Mouse (Mus musculus) adrenal gland, postnatal 4 days (tissue): ENCODE measurements around the gene Stx8. TPM values are rescaled to one million over a fixed set of nuclear protein-coding genes. Genes with fewer than 3 reads are reported as not detected.

ENCODE experiments used
- DNase-seq, 2 experiments: peaks; one replicate each; pipeline ENCODE4 v3.0.0; 2021 to 2022; ENCODE audit warnings: low spot score in 2 of 2, mixed read lengths in 2 of 2
- total RNA-seq, 2 experiments: library from RNA; stranded (reverse); gene quantifications; 2 replicates each; pipeline ENCODE4 v1.2.3; 2021

Gene Stx8
- total RNA-seq, 2 experiments from 2014 or later: 32.1 to 33.7 TPM

GRCm38 (mm10) chr11:68033331-68033926 lies 67.4 kb downstream of the Stx8 start:
- DNase-seq: no peak

GRCm38 (mm10) chr11:68034422-68034821 lies 68.4 kb downstream of the Stx8 start:
- no peak for DNase-seq

- DNase-seq: no peak
Observed at GRCm38 (mm10) chr11:68035303-68035891, 69.4 kb downstream of the Stx8 start.

- no peak for DNase-seq
Observed at GRCm38 (mm10) chr11:68036133-68036959, 70.4 kb downstream of the Stx8 start.

DNA sequence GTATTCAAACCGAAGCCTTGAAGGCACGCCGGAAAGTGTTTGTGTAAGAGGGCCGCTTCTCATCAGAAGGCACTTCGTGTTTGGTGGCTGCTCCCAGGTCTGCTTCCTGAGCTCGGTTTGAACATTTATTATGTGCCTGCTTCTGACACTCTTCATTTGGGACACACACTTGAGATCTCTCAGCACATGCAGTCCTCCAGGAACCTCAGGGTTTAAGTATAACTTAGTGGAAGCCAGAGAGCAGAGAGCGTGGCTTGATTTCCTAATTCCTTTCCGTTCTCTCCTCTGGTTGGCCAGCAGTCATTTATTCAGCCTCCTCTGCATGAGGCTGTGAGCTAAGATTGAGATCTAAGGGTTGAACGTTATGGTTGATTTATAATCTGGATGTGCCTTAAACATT lies 71.1 kb downstream of the Stx8 start:
- no peak for DNase-seq

- DNase-seq: no peak
Observed at GRCm38 (mm10) chr11:68038101-68038500, 72.1 kb downstream of the Stx8 start.

DNA sequence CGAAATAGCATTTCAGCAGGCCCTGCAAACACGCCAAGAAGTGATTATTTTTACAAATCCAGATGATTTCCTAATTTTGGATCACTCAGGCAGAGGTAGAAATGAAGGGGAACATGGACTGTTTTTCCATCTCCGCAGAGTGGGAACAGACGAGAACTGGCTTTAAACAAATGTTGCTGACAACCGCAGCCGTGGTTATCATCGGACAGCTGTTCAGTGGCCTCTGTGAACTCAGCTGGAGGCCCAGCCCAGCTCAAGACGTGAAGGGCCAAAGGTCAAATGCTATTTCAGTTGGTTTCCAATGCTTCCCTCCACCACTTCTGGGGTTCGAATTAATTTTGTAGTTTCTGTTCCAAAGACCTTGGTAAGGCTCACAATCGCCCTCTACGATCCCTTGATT lies 78.2 kb downstream of the Stx8 start:
- DNase-seq: no peak

- DNase-seq: no peak
Observed at GRCm38 (mm10) chr11:68046916-68047315, 80.9 kb downstream of the Stx8 start.

- DNase-seq: no peak
Observed at GRCm38 (mm10) chr11:68049261-68050165, 83.5 kb downstream of the Stx8 start.

DNA sequence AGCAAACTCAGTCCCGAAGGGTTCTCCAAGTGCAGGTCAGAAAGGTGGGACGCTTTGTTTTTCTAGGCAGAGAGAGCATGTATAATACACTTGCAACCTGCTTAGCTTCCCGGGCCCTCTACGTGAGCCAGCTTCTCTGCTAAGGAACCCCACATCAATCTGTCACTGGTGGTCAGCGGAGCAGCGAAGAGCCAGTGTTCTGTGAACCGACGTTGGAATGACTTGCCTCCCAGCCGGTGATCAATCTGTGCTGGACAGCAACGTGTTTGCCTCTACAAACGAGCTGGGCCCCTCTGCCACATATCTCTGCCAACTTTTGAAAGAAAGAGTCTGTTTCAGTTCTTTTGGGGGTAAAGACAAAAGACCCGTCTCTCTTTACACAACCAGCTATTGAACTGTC lies 84.7 kb downstream of the Stx8 start:
- DNase-seq: no peak

GRCm38 (mm10) chr11:68051305-68051704 lies 85.3 kb downstream of the Stx8 start:
- no peak for DNase-seq

GRCm38 (mm10) chr11:68058466-68059201 lies 92.6 kb downstream of the Stx8 start:
- DNase-seq: no peak

GRCm38 (mm10) chr11:68060651-68061050 lies 94.7 kb downstream of the Stx8 start:
- no peak for DNase-seq

DNA sequence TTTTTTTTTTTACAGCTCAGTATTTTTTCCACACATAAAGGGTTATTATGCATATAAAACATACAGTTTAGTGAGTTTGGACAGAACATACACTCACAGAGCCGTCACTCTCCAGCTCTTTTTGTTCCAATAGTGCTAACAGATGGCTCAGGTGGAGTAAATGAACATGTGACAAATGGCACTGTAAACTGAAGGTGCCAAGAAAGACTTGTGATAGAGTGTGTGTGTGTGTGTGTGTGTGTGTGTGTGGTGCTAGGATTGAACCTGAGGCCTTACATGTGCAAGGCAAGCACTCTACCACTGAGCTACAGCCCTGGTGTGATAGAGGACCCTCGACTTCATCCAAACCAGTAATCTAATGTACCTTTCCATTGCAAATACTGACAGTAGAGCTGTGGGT lies 96.1 kb downstream of the Stx8 start:
- DNase-seq: no peak

DNA sequence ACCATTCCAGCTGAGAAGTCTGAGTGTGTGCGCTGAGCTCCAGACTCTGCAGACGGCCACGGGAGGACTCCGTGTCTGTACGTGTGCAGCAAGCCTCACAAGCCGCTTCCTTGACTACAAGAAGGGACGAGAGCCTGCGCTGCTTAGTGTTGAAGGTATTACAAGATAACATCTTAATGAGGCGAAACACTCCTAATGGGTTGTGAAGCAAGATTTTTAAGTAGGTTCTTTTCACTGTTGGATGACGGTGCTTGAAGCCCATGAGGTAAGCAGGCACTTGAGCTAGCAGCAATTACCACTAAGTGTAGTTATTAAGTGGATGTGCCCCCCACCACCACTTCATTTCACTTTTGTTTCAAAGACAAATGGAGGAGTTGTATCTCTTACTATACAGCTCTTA lies 101.8 kb downstream of the Stx8 start:
- no peak for DNase-seq

GRCm38 (mm10) chr11:68070086-68070485 lies 104.1 kb downstream of the Stx8 start:
- DNase-seq: no peak

DNA sequence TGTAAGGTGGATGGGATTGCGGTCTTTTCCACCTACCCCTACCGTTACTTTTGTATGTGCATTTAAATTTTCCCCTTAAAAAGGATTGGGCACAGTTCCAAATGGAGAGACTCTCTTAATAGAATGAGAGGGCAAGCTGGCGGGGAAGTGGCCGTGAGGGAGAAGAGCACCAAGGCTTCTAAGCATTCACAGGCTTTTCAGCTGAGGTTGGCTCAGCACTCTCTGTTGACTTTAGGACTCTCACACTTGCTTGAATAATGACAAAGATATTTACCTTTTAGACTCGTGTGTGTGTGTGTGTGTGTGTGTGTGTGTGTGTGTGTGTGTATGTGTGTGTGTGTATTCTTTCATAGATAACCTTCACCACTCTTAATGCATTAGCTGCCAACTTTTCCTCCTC lies 105.8 kb downstream of the Stx8 start:
- no peak for DNase-seq

GRCm38 (mm10) chr11:68072597-68073210 lies 106.7 kb downstream of the Stx8 start:
- no peak for DNase-seq

GRCm38 (mm10) chr11:68074686-68075085 lies 108.7 kb downstream of the Stx8 start:
- no peak for DNase-seq

DNA sequence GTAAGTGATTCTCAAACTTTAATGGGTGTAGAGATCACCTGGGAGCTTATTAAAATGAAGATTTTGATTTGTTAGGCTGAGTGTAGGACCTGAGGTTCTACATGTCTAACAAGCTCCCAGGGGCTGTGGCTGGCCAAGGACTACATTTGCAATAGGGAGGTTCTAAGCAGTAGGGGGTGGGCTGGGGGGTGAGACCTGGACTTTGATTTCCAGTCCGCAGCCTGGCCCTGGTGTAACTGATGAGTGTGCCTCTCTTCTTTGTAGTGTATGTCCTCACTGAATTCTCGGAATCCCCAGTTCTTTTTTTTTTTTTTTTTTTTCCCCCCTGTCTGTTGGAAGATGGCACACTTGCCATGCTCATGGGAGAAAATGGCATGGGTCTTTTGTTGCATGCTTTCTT lies 109.3 kb downstream of the Stx8 start:
- no peak for DNase-seq
